Mouse (Mus musculus) left cerebral cortex, adult 11 months (tissue): Measurements from ENCODE around the gene Lrmda.

Source experiments
- DNase-seq: peaks from one replicate; pipeline ENCODE4 v3.0.0; 2022; ENCODE audit warnings: low spot score

The Lrmda gene

GRCm38 (mm10) chr14:22329191-22329590 is 309.7 kb downstream of the Lrmda start:
- no peak for DNase-seq

- no peak for DNase-seq
These were observed 315.7 kb downstream of the Lrmda start for GRCm38 (mm10) chr14:22335101-22335820.

GRCm38 (mm10) chr14:22339176-22339575 is 319.7 kb downstream of the Lrmda start:
- DNase-seq = no peak

- no peak for DNase-seq
These were observed 323.8 kb downstream of the Lrmda start for GRCm38 (mm10) chr14:22343357-22343756.

- DNase-seq = no peak
These were observed 325.7 kb downstream of the Lrmda start for GRCm38 (mm10) chr14:22345248-22345647.

DNA sequence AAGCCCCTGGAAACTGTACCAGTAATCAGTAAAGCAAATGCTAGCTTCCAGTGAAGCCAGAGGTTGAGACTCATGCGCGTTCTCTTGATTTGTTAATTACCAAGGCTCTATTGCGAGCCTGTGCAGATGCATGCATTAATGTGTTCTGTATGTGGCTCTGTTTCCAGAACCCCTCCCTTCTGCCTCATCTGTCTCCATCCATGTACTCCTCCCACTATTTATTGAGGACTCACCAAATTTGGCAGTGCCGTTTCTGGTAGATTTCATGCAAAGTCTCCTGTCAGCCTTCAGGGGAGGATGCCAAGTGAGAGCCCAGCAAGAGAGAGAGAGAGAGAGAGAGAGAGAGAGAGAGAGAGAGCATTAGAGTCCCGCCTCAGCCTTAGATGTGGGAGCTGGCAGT is 334.1 kb downstream of the Lrmda start:
- no peak for DNase-seq

- no peak for DNase-seq
These were observed 335.5 kb downstream of the Lrmda start for GRCm38 (mm10) chr14:22354769-22355574.

GRCm38 (mm10) chr14:22357991-22358503 is 338.5 kb downstream of the Lrmda start:
- DNase-seq = no peak

DNA sequence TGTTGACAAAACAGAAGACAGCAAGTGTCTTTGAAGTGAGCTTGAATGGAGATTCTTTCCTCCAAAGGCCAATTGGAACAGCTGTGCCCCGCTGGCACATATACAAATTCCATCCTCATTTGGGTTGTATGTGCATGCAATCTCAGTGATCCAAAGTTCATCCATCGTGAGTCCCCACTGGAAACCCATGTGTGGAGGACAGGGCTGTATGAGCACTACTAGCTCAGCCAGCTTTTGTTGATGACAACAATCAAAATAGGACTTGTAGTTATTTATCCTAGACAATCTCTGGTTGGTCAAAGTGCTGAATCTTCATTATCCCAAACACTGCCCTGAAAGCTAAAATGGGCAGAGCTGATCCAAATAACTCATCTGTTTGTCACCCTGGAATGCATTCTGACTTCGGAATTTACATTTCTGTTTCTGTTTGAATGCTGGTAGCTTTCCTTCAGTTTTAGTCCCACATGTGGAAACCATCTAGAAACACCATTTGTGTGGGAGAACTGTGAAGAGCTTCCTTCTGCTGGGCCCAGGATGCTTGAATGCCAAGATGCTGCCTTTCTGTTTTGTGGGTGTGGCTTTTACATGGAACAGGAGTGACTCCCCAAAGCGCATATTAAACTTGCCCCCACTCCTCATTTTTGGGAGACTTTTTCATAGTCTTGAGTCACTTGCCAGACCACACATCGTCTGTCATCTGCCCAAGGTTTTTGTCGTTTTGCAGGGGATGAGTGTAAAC is 344.7 kb downstream of the Lrmda start:
- DNase-seq = peak; percentile 12

GRCm38 (mm10) chr14:22364771-22365355 is 345.4 kb downstream of the Lrmda start:
- no peak for DNase-seq

GRCm38 (mm10) chr14:22367615-22368014 is 348.1 kb downstream of the Lrmda start:
- no peak for DNase-seq

DNA sequence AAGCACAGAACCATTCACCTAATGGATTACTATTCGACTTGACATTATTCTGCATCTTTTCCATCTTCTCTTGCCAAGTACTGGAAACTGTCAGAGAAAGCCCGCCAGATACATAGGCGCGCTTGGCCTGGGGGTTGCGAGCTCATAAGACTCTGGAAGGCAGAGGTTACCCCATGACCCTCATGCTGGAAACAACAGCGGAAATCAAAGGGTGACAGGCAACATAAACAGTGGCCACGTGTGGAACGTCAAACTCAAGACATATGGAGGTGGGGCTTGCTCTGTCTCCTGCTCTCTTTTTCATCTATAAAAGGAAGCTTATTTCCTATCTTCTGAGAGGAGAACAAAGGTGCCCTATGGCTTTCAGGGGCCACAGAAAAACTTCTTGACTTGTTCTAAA is 351.6 kb downstream of the Lrmda start:
- DNase-seq = no peak

GRCm38 (mm10) chr14:22372666-22373360 is 353.3 kb downstream of the Lrmda start:
- no peak for DNase-seq

DNA sequence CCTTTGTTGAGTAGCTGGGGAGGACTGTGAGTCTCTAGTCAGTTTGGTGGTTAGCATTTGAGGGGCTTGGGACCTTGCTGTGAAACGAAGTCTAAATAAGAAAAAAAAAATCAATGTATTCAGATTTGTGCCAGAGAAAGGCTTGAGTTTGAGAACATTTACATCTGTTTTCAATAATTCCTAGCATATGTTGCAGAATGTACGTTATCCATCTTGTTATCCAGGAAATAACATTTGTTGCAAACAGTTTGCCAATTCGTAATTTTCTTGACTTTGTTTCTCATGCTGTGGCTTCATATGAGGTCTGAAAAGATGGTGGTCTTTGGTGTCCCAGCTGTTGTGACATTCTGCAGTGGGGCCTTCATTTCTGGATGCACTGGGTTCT is 353.8 kb downstream of the Lrmda start:
- no peak for DNase-seq

DNA sequence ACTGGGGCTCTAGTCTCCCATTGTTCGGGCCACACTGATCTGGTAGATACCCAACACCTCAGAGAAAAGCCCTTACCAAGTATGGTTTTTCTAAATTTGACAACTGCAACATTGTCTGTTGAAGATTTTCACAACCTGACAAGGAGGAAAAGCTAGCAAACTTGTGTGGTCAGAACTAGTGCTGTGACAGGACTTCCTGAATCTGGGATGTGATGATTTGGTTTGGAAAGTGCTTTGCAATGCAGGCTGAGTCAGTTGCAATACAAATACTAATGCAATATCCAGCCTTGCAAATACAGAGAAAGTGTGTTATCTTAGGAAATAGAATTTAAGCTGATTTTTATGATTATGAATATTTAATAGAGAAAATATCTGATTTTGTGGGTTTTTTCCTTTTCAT is 357.6 kb downstream of the Lrmda start:
- no peak for DNase-seq

DNA sequence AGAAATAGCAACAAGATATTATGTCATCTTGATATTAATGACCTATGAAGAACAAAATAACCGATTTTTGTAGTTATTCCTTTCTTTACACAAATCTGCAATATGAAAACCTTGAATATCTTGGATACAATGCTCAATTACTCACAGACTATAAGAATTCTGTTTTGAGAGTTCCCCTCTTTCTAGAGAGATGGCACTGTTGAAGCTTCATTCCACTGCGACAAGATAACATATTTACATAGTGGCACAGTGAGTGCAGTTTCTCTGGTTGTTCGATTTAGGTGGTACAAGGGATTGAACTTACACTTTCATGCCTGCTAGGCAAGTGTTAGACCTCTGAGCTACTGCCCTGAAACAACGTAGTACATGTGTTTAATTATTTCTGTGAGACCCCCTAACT is 362.6 kb downstream of the Lrmda start:
- no peak for DNase-seq

- DNase-seq = no peak
These were observed 374.1 kb downstream of the Lrmda start for GRCm38 (mm10) chr14:22393616-22394015.

DNA sequence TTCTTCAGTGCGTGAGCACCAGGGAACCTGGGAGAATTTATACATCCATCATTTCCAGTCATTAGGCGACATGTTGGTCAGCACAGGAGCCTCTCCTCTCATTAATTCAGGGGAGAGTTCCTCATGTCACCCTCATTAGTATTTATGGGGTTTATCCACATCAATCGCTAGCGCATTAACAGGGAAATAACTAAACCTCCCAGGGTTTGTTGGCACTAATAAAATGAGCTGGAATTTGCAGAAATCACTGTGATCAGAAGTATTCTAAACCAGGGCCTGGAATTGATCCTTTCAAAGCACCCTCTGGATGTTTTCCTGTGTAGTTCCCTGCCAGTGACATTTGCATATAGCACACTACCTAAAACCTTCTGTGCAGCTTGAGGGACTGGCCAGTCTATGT is 382.9 kb downstream of the Lrmda start:
- DNase-seq = no peak

DNA sequence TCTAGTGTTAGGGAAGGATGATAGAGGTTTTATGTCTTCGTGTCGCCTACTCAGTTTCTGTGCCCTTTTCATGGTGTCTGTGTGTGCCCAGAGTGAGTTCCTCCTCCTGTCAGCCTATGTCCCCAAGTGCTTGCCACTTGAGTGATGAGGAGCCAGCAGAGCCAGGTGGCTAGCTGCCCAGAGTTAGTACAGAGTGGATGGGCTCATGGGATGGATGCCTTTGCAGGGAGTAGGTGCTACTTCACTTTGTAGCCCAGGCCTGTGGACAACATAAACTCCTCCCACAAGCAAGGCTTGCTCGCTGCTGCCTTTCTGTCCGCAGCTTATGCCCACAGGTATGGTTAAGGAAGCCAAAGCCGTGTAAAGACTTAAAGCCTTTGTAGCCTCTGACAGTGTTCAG is 387.1 kb downstream of the Lrmda start:
- DNase-seq = no peak

DNA sequence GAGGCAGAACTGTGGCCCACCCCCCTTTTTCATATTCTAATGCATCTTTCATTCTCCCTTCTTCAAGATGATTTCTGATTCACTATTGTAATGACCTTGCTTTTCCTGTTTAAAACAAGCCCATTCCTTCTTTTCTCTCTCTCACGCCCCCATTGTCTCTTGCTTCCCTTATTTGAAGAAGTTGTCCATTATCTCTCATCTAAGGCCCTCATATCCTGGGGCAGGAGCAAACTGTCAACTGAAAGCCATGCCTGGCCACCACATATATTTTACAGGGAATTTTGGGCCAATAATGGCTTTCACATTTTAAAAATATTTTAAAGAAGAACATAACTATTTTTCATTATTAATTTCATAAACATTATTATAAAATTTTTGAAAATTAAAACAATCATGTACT is 391.3 kb downstream of the Lrmda start:
- DNase-seq = no peak

GRCm38 (mm10) chr14:22413220-22413619 is 393.7 kb downstream of the Lrmda start:
- DNase-seq = no peak

DNA sequence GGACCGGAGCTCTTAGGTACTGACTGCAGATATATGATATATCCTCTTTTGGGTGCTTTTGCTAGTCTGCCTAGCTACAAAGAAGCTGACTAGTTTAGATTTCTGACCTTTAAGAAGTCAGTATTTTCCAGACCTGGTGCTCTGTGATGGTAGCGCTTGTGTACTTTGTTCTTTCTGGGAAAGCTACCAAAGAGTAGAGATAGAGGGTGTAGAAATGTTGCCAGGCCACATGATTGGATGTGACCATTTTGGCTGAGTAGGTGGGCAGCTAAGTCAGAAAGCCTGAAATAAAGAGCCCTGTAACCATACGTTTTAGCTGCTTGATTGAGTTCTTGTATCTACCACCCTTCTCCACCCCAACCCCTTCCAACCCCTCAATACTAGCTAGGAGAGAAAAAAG is 398.2 kb downstream of the Lrmda start:
- DNase-seq = no peak
